Mouse (Mus musculus): ENCODE data around the gene Mthfsl. TPM values are rescaled to one million over a fixed set of nuclear protein-coding genes. Genes with fewer than 3 reads are reported as not detected.
"Not testable (repeated sequence)": the region's sequence is repeated elsewhere in the genome, so short reads cannot be mapped to it uniquely, and the experiment has no call there.

Mthfsl gene
- 10 to 100 TPM in 1 of 2 experiments, 1 to 10 TPM in 1; 8.9 to 10.2 TPM for total RNA-seq (2021)
- long read RNA-seq, experiment 1, transcript Mthfsl-203 (2 exons, 473 nt), result minor isoform, 6 of 31 reads
- long read RNA-seq, experiment 1, transcript Mthfsl-204 (4 exons, 725 nt), result major isoform, 9 of 31 reads
- long read RNA-seq, experiment 1, partial matches to known transcripts, result 0 of 31 reads
- long read RNA-seq, experiment 1, other reads (novel, unspliced or antisense), result 15 of 31 reads
- long read RNA-seq, experiment 2, transcript Mthfsl-204 (4 exons, 725 nt), result major isoform, 6 of 19 reads
- long read RNA-seq, experiment 2, transcript Mthfsl-201 (3 exons, 801 nt), result minor isoform, 5 of 19 reads
- long read RNA-seq, experiment 2, partial matches to known transcripts, result 0 of 19 reads
- long read RNA-seq, experiment 2, other reads (novel, unspliced or antisense), result 6 of 19 reads

DNA sequence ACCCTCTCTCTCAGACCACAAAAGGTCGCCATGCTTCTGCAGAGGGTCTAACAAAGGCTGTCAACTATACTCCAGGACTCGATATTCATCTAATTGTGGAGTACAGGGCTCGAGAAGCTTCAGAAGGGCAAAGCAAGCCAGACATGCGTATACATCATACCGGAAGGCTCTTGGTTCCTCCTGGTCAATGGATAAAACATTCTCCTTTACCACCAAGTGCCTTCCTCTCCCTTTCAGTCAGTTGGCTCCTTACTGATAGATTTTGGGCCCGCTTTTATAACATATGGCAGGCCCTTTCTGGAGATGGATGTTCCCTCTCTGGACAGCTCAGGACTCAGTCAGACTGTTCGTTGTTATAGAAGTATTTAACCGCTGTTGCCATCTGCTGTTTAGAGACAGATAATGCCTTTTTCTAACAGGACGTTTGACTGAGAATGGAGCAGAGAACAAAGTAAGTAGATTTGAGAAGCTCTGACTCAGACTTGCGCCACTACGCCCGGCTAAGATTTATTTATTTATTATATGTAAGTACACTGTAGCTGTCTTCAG, at the start of gene Mthfsl:
Mthfsl (minus strand) TSS at position 308 of the 549 bp plus-strand sequence.
- not testable (repeated sequence) for DNase-seq

DNA sequence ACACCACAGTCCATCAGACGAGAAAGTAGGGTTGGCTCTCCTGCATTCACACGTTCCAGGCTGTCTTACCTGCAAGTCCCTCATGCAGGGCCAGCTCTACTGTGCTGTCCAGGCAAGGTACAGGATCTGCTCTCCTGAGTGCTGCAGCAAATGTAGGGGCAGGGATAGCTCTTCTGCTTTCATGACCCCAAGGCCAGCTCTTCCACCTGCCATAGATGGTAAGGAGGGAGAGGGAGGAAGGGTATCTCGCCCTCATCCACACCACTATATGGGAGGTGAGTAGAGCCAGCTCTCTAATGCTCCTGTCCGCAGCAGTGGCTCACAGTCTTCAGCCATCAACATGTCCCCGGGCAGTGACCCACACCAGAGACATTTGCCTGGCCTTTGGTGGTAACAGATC, 49.4 kb upstream of the Mthfsl start:
- DNase-seq, result not testable (repeated sequence)

DNA sequence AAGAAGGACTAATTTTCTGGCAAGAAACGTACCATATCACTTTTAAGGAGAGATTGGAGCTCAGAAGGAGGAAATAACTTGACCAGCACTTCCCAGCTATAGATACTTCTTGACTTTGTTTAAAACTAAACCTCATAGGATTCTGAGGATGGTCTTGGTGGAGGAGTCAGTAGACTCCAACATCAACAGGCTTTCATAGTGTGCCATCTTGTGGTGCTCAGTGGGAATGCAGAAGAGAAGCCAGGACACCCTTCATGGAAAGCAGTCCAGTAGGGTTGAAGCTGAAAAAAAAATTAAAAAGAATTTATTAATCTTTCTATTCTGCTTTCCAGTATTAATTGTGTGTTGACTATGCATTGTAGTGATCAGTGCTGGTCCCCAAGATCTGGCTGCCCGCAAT, 26.6 kb upstream of the Mthfsl start:
- not testable (repeated sequence) for DNase-seq

DNA sequence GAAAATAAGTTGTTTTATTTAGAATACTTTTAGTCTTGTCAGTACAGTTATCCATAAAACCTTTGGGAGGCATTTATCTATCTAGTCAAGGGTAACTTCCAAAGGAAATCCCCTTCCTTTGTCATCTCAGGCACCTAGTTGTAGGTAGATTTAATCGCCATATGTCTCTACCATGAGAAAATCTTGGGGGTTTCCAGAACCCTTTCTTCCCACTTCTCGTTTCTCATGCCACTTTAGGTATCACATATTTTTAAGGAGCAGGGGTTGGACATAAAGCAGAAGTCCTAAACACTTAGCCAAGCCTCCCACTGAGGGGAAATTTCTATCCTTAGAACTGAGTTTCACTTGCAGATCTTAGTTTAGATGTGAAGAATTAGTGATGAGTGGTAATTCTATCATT, 25.9 kb upstream of the Mthfsl start:
- DNase-seq, result not testable (repeated sequence)

DNA sequence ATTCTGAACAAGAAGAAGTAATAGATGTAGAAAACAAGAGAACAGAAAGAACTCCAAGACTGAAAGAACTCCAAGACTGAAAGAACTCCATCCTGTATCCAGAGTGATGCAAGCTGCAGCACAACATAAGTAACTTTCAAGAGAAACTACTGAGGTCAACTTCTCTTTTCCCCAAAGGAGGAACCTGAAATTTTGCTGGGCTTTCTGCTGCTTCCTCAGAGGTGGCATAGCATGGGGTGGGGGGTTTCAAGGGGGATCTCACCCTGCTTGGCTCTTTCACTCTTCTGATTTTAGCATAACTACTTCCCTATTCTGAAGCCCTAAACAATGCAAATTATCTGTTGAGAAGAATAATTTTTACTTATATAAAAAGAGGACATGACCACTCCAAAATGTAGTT, 15.2 kb upstream of the Mthfsl start:
- DNase-seq, result not testable (repeated sequence)

DNA sequence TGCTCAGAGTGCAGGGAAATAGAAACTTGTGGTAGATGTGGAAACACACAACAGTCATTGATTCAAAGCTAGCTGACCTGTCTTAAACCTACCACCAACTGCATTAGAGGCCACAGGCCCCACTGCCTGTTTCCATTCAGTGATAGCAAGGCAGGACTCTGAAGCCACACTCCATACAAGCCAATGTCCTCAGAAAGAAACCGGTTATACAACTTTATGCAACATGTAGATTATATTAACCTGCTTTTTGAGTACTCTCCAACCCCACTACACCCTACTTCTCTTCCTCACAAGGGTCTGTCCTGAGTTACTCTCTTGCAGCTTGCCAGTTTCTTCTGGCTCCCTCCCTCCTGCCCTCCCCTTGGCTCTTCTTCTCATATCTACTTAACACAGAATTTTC, 13.1 kb upstream of the Mthfsl start:
- not testable (repeated sequence) for DNase-seq

DNA sequence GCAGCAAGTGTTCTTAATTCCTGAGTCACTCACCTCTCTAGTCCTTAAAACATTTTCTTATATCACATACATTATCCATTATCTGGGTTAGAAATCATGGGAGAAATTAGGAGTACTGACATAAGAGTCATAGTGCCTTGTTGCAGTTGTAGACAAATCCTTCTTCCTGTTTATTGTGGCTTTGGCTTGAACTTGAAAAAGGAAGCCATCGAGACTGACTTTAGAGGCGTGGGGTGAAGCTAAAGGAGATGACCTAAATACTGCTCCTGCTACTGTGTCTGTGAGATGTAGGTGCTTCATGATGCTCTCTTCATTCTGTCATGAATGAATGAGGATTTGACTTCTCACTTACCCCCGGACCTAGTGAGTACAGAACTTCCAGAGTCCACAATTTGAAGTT, 12.2 kb upstream of the Mthfsl start:
- not testable (repeated sequence) for DNase-seq

DNA sequence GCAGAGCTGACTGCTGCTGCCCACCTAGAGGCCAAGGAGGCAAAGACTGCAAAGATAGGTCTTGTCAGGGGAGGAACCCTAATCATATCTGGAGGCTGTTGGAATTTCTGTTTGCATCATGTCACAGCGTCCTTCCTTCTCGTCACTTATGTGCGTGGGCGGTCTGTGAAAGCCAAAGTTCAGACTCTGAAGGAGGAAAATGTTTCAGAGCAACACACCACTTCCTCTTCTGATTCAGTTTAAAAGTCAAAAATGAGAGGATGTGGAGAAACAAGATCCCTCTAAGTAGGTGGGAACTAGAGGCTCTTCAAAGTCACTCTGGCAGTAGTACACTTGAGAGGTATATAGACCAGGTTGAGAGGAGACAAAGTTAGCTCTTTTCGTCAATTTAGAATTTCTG, 11.6 kb upstream of the Mthfsl start, which contains the start of gene Bcl2a1d:
Bcl2a1d (minus strand) TSS at position 187 of the 400 bp plus-strand sequence.
- DNase-seq, result not testable (repeated sequence)

DNA sequence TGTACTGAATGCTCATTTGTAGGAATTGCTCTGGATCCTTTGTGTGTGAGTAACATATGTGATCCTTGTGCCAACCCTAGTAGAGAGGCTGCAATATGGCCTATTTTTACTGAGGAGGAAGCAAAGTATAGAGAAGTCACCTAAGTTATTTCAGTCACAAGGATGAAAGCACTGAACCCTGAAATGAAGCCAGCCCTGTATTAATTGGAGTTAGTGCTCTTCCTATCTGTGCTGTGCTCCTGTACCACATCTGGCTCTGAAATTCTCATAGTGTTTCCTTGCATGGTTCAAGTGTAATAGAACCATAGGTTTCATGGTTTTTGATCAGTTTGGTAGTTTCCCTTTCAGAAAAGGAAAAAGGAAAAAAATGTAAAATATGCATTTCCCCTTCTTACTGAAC, 8.2 kb upstream of the Mthfsl start:
- not testable (repeated sequence) for DNase-seq

DNA sequence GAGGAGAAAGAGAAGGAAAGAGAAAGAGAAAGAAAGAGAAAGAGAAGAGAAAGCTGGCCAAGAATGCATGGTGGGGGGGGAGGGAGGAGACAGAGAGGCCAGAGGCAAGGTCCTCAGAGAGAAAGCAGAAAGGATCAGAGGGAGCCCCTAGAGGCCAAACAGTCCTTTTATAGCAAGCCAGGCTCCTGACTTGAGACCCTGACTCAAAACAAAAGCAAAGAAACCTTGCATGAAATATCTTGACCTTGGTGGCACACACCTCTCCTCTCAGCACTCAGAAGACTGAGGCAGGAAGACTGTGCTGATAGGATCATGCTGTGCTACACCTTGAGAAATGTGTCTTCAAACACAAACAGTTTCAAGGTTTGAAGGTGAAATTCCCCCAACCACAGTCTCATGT, 1.5 kb upstream of the Mthfsl start:
- not testable (repeated sequence) for DNase-seq

DNA sequence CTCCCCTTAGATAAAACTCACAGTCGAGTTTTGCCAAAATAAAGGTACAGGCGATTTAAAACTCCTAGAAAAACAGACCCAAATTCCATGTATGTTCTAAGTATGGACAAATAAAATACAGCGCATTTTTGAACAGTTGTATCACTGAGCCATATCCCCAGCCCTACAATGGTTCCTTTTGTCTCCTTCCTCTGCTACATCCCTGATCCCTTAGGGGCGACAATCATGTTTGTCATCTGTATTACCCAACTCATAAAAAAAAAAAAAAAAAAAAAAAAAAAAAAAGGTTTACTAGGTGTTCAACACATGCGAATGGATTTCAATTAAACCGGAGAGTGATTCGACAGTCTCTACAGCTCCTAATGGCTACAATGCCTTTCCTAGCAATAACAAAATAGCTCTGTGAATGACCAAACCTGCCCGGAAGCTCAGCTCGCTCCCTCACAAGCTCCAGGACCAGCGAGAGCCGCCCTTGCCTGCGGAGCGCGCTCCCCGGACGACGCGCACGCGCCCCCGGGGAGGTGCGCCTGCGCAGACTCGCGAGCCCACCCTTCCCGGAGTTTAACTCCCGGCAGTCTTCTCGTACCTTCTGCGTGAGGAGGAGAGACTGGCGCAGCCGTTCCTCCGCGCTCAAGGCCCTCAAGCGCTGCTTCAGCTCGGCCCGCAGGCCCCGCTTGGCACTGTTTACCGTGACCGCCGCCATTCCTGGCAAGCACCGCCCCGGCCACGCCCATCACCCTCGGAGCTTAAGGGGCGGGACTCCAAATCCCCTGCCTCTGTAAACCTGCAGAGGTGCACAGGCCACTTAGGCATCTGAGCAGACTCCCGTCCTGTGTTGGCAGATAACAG, 799 bp downstream of the Mthfsl start:
- DNase-seq, result not testable (repeated sequence)

DNA sequence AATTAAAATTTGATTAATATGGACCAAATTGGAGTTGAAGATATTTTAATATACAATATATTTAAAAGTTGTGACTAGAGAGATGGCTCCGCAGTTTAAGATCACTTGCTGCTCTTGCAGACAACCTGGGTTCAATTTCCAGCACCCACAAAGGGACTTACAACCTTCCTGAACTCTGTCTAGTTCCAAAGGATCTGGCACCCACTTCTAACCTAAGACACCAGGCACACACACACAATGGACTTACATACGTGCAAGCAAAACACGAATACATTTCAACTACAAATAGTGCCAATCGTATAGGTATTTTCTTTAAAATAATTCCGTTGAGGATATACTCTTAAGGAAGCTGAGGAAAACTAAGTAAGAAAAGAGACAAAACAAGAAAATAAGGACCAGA, 1.5 kb downstream of the Mthfsl start:
- not testable (repeated sequence) for DNase-seq

DNA sequence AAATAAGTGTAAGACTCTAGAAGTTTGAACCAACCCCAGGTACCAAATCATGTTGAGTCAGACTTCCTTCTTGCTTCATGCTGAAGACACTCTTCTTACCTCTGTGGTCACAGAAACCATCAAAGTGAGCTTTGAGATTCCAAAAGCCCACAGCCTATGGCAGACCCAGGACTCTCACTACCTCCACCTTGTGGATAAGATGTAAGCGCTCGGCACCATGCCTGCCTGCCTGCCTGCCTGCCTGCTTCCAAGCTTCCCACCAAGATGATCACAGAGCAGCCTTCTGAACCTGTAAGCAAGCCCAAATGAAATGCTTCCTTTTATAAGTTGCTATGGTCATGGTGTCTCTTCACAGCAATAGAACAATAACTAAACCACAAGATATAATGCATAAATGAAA, 2.0 kb downstream of the Mthfsl start:
- DNase-seq, result not testable (repeated sequence)

DNA sequence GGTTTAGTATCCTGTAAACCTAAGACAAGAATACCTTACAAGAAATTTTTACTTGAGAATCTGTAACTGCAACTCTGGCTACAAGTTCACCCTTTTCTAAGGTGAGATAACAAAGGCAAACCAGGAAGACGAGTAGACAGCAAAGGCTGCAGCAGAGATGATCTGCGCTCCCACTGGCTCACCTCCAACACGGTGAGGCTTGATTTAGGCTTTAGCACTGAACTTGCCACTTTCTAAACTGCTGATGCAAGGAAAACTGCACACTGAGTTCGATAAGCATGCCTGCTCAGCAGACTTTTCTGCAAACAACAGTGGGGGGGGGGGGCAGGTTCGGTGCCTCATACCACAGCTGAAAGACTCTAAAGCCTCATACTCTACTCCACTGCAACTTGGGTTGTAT, 5.6 kb downstream of the Mthfsl start:
- DNase-seq, result not testable (repeated sequence)

DNA sequence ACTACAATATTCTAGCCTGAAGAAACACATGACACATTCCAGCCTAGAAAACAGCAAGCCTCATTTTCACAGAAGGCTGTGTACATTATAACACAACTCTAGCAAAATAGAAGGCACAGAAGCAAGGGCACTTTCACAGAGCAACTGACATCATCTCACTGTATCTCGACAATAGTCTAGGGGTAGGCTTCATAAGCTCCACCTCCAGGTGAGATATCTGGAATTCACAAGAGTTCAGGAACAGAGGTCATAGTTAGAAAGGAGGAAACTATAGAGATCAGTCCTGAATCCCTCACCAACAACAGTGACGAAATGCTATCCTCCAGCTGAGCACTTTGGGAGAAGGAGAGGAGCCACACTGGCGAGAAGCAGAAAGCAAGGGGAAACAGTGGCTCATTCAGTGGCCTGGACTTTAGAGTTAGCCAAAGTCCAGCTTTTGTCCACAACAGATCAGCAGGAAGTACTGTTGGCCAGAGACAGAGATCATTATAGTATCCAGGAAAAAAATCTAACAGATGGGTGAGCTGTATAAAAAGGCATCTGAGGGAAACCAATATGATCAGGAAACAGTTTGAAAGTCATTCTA, 7.8 kb downstream of the Mthfsl start:
- not testable (repeated sequence) for DNase-seq

DNA sequence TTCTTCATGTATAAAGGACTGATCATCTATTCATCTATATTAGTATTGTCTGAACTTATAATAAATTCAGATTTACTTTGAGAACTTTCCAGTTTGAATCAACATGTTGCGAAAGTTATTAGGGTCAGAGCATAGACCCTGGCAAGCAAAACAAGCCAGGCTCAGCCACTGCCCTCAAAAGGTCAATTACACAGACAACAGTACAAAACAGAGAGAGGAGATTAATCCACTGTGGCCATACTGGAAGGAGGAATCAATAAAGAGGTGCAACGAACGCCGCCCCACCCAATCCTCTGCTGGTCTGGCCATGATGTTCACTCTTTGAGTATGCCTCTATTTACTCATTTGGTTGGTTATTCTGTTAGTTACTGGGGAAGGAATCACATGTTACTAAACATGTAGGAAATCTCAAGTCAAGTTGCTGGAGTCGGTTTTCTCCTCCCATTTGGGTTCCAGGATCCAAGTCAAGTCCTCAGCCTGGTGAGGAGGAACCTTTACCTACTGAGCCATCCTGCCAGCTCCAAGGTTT, 9.1 kb downstream of the Mthfsl start:
- DNase-seq, result not testable (repeated sequence)

DNA sequence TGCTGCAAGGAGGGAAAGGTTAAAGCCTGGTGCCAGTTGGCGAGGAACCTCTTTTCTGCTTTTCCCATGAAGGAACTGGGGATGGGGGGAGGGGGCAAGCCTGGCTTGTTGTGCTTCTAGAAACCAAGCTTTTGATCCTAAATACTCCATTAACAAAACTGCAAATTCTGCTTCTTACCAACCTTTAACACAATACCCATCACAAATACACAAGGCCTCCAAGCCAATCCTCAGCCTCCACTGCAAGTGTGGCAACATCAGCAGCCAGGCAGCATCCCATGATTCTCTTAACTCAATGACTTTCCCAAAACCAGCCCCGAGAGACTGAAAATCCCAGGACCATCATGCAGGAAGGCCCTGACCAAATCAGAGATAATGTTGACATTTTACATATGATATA, 9.7 kb downstream of the Mthfsl start:
- not testable (repeated sequence) for DNase-seq

DNA sequence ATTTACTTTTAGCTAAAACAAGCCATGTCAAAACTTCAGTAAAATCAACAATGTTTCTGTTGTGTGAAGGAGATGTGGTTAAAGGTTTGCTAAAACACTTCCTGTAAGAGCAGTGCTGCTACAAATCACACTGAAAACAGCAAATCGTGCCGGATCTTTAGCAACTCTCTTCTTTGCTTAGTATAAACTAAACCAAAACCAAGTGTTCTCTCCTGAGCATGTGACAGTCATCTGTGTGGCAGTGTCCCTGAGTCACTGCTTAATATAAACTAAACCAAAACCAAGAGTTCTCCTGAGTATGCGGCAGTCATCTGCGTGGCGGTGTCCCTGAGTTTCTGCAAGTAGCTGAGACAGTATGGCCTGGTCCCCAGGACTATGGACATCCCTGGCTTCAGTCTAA, 10.3 kb downstream of the Mthfsl start:
- not testable (repeated sequence) for DNase-seq

DNA sequence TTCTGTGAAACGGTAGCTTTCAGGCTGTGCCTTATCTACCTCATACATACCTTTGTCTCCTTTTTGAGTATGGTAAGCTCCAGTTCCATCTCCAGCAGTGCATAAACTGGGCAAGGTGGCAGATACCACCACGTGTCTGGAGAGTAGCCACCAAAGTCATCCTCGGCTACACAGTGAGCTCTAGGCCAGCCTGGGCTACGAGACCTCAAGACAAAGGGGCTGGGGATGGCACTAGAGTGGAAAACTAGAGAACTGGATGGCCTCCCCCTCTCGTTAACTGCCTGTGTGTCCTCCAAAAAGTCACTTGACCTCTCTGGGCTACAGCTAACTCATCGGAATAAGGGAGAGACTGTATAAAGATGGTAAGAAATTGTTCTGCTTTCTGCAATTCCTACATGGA, 10.8 kb downstream of the Mthfsl start:
- DNase-seq, result no peak

DNA sequence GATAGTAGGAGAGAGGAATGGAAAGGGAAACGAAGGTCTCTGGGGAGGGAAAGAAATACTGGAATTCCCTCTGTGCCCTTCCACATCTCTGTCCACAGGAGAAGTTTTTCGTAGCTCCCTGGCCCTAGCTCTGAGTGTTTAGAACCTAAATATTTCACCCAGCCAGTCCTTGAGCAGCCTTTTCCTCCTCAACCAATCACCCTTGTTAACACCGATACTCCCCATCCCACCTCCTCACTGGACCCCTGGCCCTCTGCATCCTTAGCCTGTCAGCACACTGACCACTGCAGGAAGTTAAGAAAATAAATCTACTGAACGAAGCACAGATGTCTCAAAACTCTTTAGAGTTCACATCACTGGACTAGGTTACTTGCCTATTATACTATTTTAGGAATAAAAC, 13.4 kb downstream of the Mthfsl start:
- no peak for DNase-seq

DNA sequence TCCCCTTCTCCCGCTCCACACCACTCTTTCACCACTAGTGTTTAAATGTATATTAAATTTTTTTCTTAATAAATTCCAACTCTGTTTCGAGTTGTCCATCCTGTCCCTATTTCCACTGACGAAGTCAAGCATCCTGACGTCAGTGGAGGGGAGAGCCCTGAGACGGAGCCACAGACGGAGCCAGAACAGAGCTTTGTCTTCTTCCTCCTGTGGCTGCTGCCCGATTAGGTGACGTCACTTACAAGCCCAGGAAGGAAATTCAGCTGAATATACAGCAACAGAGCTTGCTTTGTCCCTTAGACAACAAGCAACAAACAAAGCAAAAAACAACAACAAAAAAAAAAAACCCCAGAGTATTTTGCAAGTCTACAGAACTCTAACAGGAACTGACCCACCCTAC, 14.9 kb downstream of the Mthfsl start:
- not testable (repeated sequence) for DNase-seq

DNA sequence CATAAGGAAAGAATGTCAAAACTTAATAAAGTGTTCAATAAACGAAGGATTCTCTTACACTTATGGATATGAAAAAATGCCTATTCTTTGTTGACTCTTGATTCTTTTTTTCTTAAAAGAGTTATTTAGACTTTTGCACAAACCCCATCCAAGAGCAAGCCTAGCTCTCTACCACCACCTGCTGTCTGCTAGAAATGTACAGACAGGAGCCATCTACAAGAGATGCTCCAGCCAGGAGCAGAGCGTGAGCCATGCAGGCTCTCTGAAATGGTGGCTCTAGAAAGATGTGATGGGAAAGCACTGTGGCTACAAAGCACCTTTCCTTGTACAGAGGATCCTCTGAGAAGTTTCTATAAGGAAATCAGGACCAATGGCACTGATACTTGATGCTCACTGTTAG, 21.4 kb downstream of the Mthfsl start:
- not testable (repeated sequence) for DNase-seq
